Mouse (Mus musculus): Measurements from ENCODE around the gene Dcn.

Gene Dcn

GRCm38 (mm10) chr10:97564957-97565856 is 85.8 kb downstream of the Dcn start, which contains the start of gene Lum:
Gene Lum, plus strand, starts transcription at chr10:97565128.
- peak; percentile 94 for DNase-seq

- DNase-seq, result no peak
Measured at GRCm38 (mm10) chr10:97567489-97568135, 88.2 kb downstream of the Dcn start.
